Mouse (Mus musculus) myocyte (in vitro differentiated cells): ENCODE data around the gene Wdr34.

Source experiments
- CEBPB ChIP-seq: IDR thresholded peaks from 2 replicates; pipeline ENCODE4 v1.6.1; 2011; ENCODE audit warnings: mild to moderate bottlenecking, moderate library complexity; ENCODE audit not compliant: poor library complexity, insufficient read depth, severe bottlenecking
- MAX ChIP-seq: IDR thresholded peaks from one replicate; pipeline ENCODE4 v1.6.1; 2011; ENCODE audit warnings: low read depth, mild to moderate bottlenecking, control low read depth
- POLR2A ChIP-seq: IDR thresholded peaks from one replicate; pipeline ENCODE4 v1.6.1; 2011; ENCODE audit warnings: low read depth, mild to moderate bottlenecking, control low read depth, moderate library complexity; ENCODE audit not compliant: insufficient read length
- POLR2AphosphoS2 ChIP-seq: IDR thresholded peaks from one replicate; pipeline ENCODE4 v1.6.1; 2011; ENCODE audit warnings: low read depth, control low read depth; ENCODE audit not compliant: insufficient read length
- REST ChIP-seq: IDR thresholded peaks from one replicate; pipeline ENCODE4 v1.6.1; 2011; ENCODE audit warnings: mild to moderate bottlenecking, control low read depth, moderate library complexity; ENCODE audit not compliant: insufficient read depth, insufficient read length
- TCF3 ChIP-seq: IDR thresholded peaks from one replicate; pipeline ENCODE4 v1.6.1; 2011; ENCODE audit warnings: low read depth, control low read depth; ENCODE audit not compliant: insufficient read length
- USF1 ChIP-seq: IDR thresholded peaks from one replicate; pipeline ENCODE4 v1.6.1; 2011; ENCODE audit warnings: low read depth, mild to moderate bottlenecking, control low read depth, moderate library complexity

- TF ChIP-seq REST (no peak), TCF3 (no peak), USF1 (no peak), POLR2A (no peak), MAX (no peak), CEBPB (no peak), POLR2AphosphoS2 (no peak)
These were observed 9.0 kb downstream of the Wdr34 start for GRCm38 (mm10) chr2:30039687-30040086.
